Mouse (Mus musculus) cerebellum, postnatal 14 days (tissue): ENCODE measurements around the gene Cttn.

Experiments used
- DNase-seq, 2 experiments: peaks; one replicate each; pipeline ENCODE4 v3.0.0; 2021; ENCODE audit warnings: mixed read lengths in 2 of 2

Gene Cttn

GRCm38 (mm10) chr7:144448186-144448585 is 22.6 kb downstream of the Cttn start:
- no peak for DNase-seq

- DNase-seq = no peak
These were observed 23.7 kb downstream of the Cttn start for GRCm38 (mm10) chr7:144447146-144447545.

- no peak for DNase-seq
These were observed 26.0 kb downstream of the Cttn start for GRCm38 (mm10) chr7:144444788-144445187.

- DNase-seq = no peak
These were observed 28.8 kb downstream of the Cttn start for GRCm38 (mm10) chr7:144441976-144442375.

GRCm38 (mm10) chr7:144441466-144441865 is 29.3 kb downstream of the Cttn start:
- no peak for DNase-seq

GRCm38 (mm10) chr7:144438811-144439210 is 32.0 kb downstream of the Cttn start:
- DNase-seq = no peak

- no peak for DNase-seq
These were observed 37.9 kb downstream of the Cttn start for GRCm38 (mm10) chr7:144432920-144433319.

- peak in 1 of 2 experiments; percentile 20 for DNase-seq
These were observed 43.3 kb downstream of the Cttn start for GRCm38 (mm10) chr7:144427460-144427859.

GRCm38 (mm10) chr7:144426594-144426993 is 44.2 kb downstream of the Cttn start:
- peak in 1 of 2 experiments; percentile 25 for DNase-seq

GRCm38 (mm10) chr7:144425953-144426352 is 44.9 kb downstream of the Cttn start:
- DNase-seq = peak; percentile 88 to 91

GRCm38 (mm10) chr7:144421478-144421877 is 49.3 kb downstream of the Cttn start:
- DNase-seq = peak in 1 of 2 experiments; percentile 17

GRCm38 (mm10) chr7:144420552-144420951 is 50.3 kb downstream of the Cttn start:
- peak; percentile 30 to 62 for DNase-seq

- DNase-seq = peak; percentile 74 to 76
These were observed 53.0 kb downstream of the Cttn start for GRCm38 (mm10) chr7:144417644-144418343.

GRCm38 (mm10) chr7:144417234-144417633 is 53.6 kb downstream of the Cttn start:
- no peak for DNase-seq

- DNase-seq = peak; percentile 36 to 67
These were observed 55.0 kb downstream of the Cttn start for GRCm38 (mm10) chr7:144415795-144416194.

GRCm38 (mm10) chr7:144414632-144415031 is 56.2 kb downstream of the Cttn start:
- DNase-seq = no peak

GRCm38 (mm10) chr7:144411967-144412906 is 58.6 kb downstream of the Cttn start:
- DNase-seq = peak in 1 of 2 experiments; percentile 67

- peak in 1 of 2 experiments; percentile 60 for DNase-seq
These were observed 61.1 kb downstream of the Cttn start for GRCm38 (mm10) chr7:144409682-144410081.

GRCm38 (mm10) chr7:144408464-144409000 is 62.3 kb downstream of the Cttn start:
- peak; percentile 67 to 75 for DNase-seq

GRCm38 (mm10) chr7:144407675-144408074 is 63.1 kb downstream of the Cttn start:
- peak in 1 of 2 experiments; percentile 36 for DNase-seq

- no peak for DNase-seq
These were observed 68.3 kb downstream of the Cttn start for GRCm38 (mm10) chr7:144402492-144402891.

- DNase-seq = no peak
These were observed 79.1 kb downstream of the Cttn start for GRCm38 (mm10) chr7:144391727-144392126.

GRCm38 (mm10) chr7:144390676-144391075 is 80.1 kb downstream of the Cttn start:
- no peak for DNase-seq
